Mouse (Mus musculus): Measurements from ENCODE around the gene Rbfox1.

Gene Rbfox1

DNA sequence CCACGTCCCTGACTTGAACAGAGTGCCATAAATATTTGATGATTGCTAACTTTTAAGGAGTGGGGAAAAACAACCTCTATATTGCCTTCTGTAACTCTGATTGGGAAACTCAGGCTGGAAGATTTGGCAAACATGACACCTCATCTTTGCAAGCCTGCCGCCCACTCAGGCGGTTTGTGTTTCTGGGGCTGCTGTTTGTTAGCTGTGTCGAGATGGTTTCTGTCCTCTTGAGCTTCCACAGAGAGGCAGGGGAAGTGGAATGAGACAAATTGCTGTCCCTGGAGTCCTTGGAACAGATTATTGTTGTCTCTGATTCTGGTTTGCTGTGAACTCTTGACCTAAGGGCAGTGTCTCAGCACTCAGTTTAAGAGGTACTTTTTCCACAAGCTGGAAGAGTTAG, 1327.6 kb downstream of the Rbfox1 start:
- no peak for DNase-seq (ENCODE audit: low read depth, low spot score)

- DNase-seq (ENCODE audit: low read depth, low spot score) = no peak
These were observed 1338.1 kb downstream of the Rbfox1 start for GRCm38 (mm10) chr16:7223265-7223664.

GRCm38 (mm10) chr16:7226000-7226399, 1340.8 kb downstream of the Rbfox1 start:
- DNase-seq (ENCODE audit: low read depth, low spot score) = no peak

GRCm38 (mm10) chr16:7228246-7228645, 1343.1 kb downstream of the Rbfox1 start:
- no peak for DNase-seq (ENCODE audit: low read depth, low spot score)

- no peak for DNase-seq (ENCODE audit: low read depth, low spot score)
These were observed 1344.1 kb downstream of the Rbfox1 start for GRCm38 (mm10) chr16:7229232-7229631.

GRCm38 (mm10) chr16:7241627-7242026, 1356.5 kb downstream of the Rbfox1 start:
- DNase-seq (ENCODE audit: low read depth, low spot score) = no peak

DNA sequence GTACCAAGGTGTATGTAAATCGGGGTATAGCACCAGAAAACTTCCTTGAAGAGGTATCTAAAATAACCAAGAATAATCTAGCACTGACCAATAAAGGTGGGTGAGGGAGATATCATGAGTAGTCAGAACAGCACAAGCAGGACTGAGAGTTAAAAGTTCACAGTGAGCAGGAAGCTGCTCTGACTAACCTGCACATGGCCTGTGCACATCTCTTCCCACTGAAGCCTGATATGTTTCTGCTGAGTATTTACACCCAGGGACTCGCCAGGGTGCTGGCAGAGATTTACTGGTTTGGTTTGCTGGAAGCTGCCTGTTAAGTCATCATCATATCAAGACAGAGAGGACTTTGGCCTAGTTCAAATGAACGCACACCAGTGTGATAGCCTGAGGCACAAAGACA, 1357.3 kb downstream of the Rbfox1 start:
- peak; percentile 55 for DNase-seq (ENCODE audit: low read depth, low spot score)

- no peak for DNase-seq (ENCODE audit: low read depth, low spot score)
These were observed 1359.2 kb downstream of the Rbfox1 start for GRCm38 (mm10) chr16:7244382-7244781.

DNA sequence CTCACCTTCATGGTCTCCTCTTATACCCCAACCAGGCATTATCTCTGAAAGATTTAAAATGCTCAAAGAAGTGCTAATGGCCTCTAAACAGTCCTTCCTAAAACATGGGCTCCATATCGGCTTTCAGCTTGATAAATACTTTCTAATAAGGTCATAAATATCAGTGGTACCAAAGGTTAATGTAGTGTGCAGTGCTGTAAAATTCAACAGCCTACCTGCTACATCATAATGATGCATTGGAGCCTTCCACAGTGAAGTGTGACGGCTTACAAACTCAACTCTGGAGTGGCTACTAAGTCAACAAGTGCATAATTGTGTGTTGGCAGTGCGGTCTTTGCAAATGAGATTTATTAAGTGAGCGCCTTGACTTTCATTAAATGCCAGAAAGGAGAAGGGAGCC, 1366.5 kb downstream of the Rbfox1 start:
- no peak for DNase-seq (ENCODE audit: low read depth, low spot score)

- peak; percentile 25 for DNase-seq (ENCODE audit: low read depth, low spot score)
These were observed 1372.2 kb downstream of the Rbfox1 start for GRCm38 (mm10) chr16:7257366-7257765.

DNA sequence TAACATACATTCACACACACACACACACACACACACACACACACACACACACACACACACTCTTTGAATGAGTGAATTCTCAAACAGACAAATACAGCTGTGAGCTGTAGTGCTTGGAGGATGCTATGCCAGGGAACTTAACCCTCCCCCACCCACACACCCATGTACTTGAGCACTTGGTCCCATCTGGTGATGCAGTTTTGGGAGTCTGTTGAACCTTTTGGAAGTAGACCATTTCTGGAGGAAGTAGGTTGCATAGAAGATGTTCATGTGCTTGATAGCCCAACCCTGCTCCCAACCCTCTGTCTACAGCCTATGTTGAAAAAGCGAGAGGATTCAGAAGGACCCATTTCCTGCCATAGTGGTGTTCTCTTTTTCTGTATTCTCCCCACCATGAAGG, 1378.1 kb downstream of the Rbfox1 start:
- DNase-seq (ENCODE audit: low read depth, low spot score) = no peak

DNA sequence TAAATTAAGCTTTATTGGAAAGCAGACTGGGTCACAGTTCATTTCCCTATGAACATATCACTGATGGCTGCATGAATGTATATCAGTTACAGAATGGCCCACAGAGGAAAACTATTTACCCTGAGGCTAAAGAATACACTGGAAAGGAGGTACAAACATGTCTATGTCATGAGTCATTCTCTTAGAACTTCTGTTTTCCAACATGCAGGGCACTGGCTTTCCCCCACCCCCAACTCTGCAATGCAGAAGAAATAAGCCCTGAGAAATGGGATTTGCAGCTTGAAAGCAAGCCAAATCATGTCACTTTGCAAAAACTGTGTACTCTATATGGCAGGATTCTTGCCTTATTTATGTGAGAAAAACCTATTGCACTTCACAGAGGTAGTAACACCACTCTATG, 1380.6 kb downstream of the Rbfox1 start:
- DNase-seq (ENCODE audit: low read depth, low spot score) = no peak

GRCm38 (mm10) chr16:7275501-7275900, 1390.3 kb downstream of the Rbfox1 start:
- no peak for DNase-seq (ENCODE audit: low read depth, low spot score)

DNA sequence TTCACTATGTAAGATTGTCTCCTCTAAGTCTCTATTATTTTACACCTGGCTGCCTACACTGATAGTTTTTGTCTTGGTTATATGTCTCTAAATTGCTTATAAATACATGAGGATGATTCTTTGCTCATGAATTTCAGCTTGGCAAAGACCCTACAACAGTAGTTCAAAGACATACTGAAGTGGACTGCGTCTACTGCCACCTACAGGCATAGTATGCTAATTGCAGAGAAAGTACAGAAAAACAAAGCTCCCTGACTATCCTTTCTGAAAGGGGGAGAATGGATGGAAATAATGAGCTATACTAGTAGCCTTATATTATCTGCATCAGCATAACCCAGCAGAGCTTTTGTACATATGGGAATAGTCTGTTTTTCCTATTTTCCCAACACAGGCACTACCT, 1390.7 kb downstream of the Rbfox1 start:
- peak; percentile 22 for DNase-seq (ENCODE audit: low read depth, low spot score)

- peak; percentile 25 for DNase-seq (ENCODE audit: low read depth, low spot score)
These were observed 1394.4 kb downstream of the Rbfox1 start for GRCm38 (mm10) chr16:7279544-7279943.

DNA sequence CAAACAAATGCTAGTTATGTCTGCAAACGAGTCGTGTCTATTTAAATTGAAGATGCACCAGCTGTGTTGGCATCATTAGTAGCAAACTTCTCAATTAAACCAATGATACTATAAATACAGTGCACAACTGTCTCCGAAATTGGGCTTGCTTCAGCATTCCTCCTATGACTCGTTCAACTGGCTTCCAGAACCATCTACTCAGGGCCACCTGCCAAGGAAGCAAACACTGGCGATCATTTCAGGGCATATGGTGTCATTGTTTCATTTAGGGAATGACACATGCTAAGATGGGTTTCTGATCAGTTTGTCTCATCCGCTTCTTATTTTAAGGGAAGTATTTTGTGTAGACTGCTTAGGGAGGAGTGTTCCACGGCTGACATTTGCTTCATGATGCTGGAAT, 1397.1 kb downstream of the Rbfox1 start:
- no peak for DNase-seq (ENCODE audit: low read depth, low spot score)

- DNase-seq (ENCODE audit: low read depth, low spot score) = no peak
These were observed 1408.0 kb downstream of the Rbfox1 start for GRCm38 (mm10) chr16:7292985-7293805.

GRCm38 (mm10) chr16:7302416-7302815, 1417.3 kb downstream of the Rbfox1 start:
- DNase-seq (ENCODE audit: low read depth, low spot score) = no peak

DNA sequence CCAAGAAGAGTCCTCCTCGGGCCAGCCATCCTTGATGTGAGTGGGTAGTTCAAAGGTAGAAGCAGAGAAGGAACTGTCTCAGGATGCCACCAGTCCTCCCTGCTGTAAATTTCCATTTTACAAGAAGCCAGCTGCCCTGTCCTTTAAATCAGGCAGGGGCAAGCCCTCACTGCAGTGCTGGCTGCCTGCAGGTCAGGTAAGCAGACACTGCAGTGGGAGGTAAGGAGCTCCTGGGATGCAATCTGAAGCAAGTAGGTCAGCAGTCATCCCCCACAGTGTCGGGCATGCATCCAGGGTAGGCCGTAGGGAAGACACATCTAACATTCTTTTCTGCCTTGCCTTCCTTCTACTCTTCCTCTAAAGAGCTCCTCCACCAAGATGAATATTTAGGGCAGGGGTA, 1444.0 kb downstream of the Rbfox1 start:
- DNase-seq (ENCODE audit: low read depth, low spot score) = peak; percentile 79

- DNase-seq (ENCODE audit: low read depth, low spot score) = no peak
These were observed 1456.0 kb downstream of the Rbfox1 start for GRCm38 (mm10) chr16:7341186-7341585.

- DNase-seq (ENCODE audit: low read depth, low spot score) = no peak
These were observed 1460.1 kb downstream of the Rbfox1 start for GRCm38 (mm10) chr16:7345298-7345697.

- DNase-seq (ENCODE audit: low read depth, low spot score) = no peak
These were observed 1461.0 kb downstream of the Rbfox1 start for GRCm38 (mm10) chr16:7346001-7346625.

DNA sequence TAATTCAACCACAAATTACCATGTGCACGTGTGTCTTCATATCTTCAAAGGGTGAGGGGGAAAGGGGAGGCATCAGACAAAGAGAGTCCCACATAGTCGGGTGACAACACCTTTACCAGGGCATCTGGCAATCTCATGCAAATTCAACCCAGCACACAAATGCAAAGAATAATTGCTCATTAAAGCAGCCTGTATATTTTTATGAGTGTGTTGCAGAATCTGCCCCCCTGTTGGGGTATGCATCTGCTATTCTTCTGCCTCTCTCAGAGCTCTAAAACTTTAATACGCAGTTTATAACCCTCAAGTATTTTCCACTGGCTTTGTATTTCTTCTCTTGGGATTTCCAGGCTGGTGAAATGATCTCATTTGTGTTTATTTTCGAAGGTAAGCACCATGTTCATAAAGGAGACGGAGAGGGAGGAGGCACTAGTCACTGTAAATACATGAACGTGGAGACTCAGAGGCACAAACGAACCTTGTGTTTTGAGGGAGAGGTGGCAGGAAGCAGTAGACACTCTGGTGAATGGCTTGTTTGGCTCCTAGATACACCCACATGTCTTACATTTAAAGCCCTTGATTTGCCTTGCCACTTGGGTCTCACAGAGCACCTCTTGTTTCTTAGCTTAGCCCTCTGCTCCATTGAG, 1462.5 kb downstream of the Rbfox1 start:
- no peak for DNase-seq (ENCODE audit: low read depth, low spot score)
